Mouse (Mus musculus): Measurements from ENCODE around the gene Prex1.

Gene Prex1

GRCm38 (mm10) chr2:166686917-166687316 is 26.7 kb downstream of the Prex1 start:
- DNase-seq (ENCODE audit: extremely low read depth, low read depth, low spot score): no peak

- DNase-seq (ENCODE audit: extremely low read depth, low read depth, low spot score): no peak
These were observed 27.8 kb downstream of the Prex1 start for GRCm38 (mm10) chr2:166685824-166686223.

GRCm38 (mm10) chr2:166683885-166684544 is 29.6 kb downstream of the Prex1 start:
- no peak for DNase-seq (ENCODE audit: extremely low read depth, low read depth, low spot score)

GRCm38 (mm10) chr2:166682866-166683265 is 30.8 kb downstream of the Prex1 start:
- DNase-seq (ENCODE audit: extremely low read depth, low read depth, low spot score): no peak

GRCm38 (mm10) chr2:166678959-166679759 is 34.5 kb downstream of the Prex1 start:
- no peak for DNase-seq (ENCODE audit: extremely low read depth, low read depth, low spot score)

GRCm38 (mm10) chr2:166676933-166677332 is 36.7 kb downstream of the Prex1 start:
- DNase-seq (ENCODE audit: extremely low read depth, low read depth, low spot score): no peak

- DNase-seq (ENCODE audit: extremely low read depth, low read depth, low spot score): no peak
These were observed 37.1 kb downstream of the Prex1 start for GRCm38 (mm10) chr2:166676498-166676897.

- DNase-seq (ENCODE audit: extremely low read depth, low read depth, low spot score): no peak
These were observed 37.8 kb downstream of the Prex1 start for GRCm38 (mm10) chr2:166675588-166676444.

GRCm38 (mm10) chr2:166674693-166675092 is 38.9 kb downstream of the Prex1 start:
- no peak for DNase-seq (ENCODE audit: extremely low read depth, low read depth, low spot score)

- no peak for DNase-seq (ENCODE audit: extremely low read depth, low read depth, low spot score)
These were observed 39.7 kb downstream of the Prex1 start for GRCm38 (mm10) chr2:166673951-166674350.

GRCm38 (mm10) chr2:166672171-166672965 is 41.3 kb downstream of the Prex1 start:
- no peak for DNase-seq (ENCODE audit: extremely low read depth, low read depth, low spot score)

GRCm38 (mm10) chr2:166671614-166672013 is 42.0 kb downstream of the Prex1 start:
- DNase-seq (ENCODE audit: extremely low read depth, low read depth, low spot score): no peak

- no peak for DNase-seq (ENCODE audit: extremely low read depth, low read depth, low spot score)
These were observed 42.6 kb downstream of the Prex1 start for GRCm38 (mm10) chr2:166671019-166671418.

GRCm38 (mm10) chr2:166669922-166670321 is 43.7 kb downstream of the Prex1 start:
- no peak for DNase-seq (ENCODE audit: extremely low read depth, low read depth, low spot score)

GRCm38 (mm10) chr2:166667790-166668695 is 45.6 kb downstream of the Prex1 start:
- DNase-seq (ENCODE audit: extremely low read depth, low read depth, low spot score): no peak

- no peak for DNase-seq (ENCODE audit: extremely low read depth, low read depth, low spot score)
These were observed 47.5 kb downstream of the Prex1 start for GRCm38 (mm10) chr2:166666175-166666574.

GRCm38 (mm10) chr2:166665244-166665922 is 48.2 kb downstream of the Prex1 start:
- DNase-seq (ENCODE audit: extremely low read depth, low read depth, low spot score): no peak

GRCm38 (mm10) chr2:166664506-166664905 is 49.1 kb downstream of the Prex1 start:
- no peak for DNase-seq (ENCODE audit: extremely low read depth, low read depth, low spot score)
